Mouse (Mus musculus) liver, postnatal 0 days (tissue): Measurements from ENCODE around the gene Tmem179b. TPM values are rescaled to one million over a fixed set of nuclear protein-coding genes. Genes with fewer than 3 reads are reported as not detected.

Experiments
- ATAC-seq: fragments of 200-750 bp; cut with Nextera tagmentation; 2 replicates; pipeline ENCODE4 v1.8.0; 2017; ENCODE audit warnings: mild to moderate bottlenecking, moderate library complexity
- DNase-seq: peaks from one replicate; pipeline ENCODE4 v3.0.0-alpha.2; 2016
- H3K27ac ChIP-seq: fragments of 300-500 bp; sonication (generic); 2 replicates; pipeline ENCODE4 v1.5.1; 2014; ENCODE audit warnings: antibody characterized with exemption, moderate library complexity, mild to moderate bottlenecking, low read depth
- H3K27me3 ChIP-seq: fragments of 300-500 bp; sonication (generic); 2 replicates; pipeline ENCODE4 v1.6.1; 2014; ENCODE audit warnings: low read length, control low read depth, mixed read lengths; ENCODE audit not compliant: insufficient read depth
- H3K36me3 ChIP-seq: fragments of 300-500 bp; sonication (generic); replicated peaks from 2 replicates; pipeline ENCODE4 v1.6.1; 2014; ENCODE audit warnings: mild to moderate bottlenecking, control low read depth, low read length, moderate library complexity, mixed read lengths; ENCODE audit not compliant: insufficient read depth
- H3K4me1 ChIP-seq: fragments of 300-500 bp; sonication (generic); 2 replicates; pipeline ENCODE4 v1.6.1; 2014; ENCODE audit warnings: antibody characterized with exemption, mild to moderate bottlenecking, control low read depth; ENCODE audit not compliant: insufficient read depth
- H3K4me2 ChIP-seq: fragments of 300-500 bp; sonication (generic); 2 replicates; pipeline ENCODE4 v1.6.1; 2014; ENCODE audit warnings: low read depth, mild to moderate bottlenecking, low read length, moderate library complexity, mixed read lengths
- H3K4me3 ChIP-seq: fragments of 300-500 bp; sonication (generic); 2 replicates; pipeline ENCODE4 v1.5.1; 2014; ENCODE audit warnings: low read depth, low read length
- H3K9ac ChIP-seq: fragments of 300-500 bp; sonication (generic); replicated peaks from 2 replicates; pipeline ENCODE4 v1.6.1; 2014; ENCODE audit warnings: mild to moderate bottlenecking, moderate library complexity
- H3K9me3 ChIP-seq: fragments of 300-500 bp; sonication (generic); 2 replicates; pipeline ENCODE4 v1.6.1; 2016; ENCODE audit warnings: mild to moderate bottlenecking, control low read depth, low read length, mixed read lengths
- CTCF ChIP-seq: sonication (generic); IDR thresholded peaks from 2 replicates; pipeline ENCODE4 v1.5.1; 2016; ENCODE audit warnings: antibody characterized with exemption, low read depth
- EP300 ChIP-seq: IDR thresholded peaks from 2 replicates; pipeline ENCODE4 v1.6.1; 2016; ENCODE audit warnings: antibody characterized with exemption, low read depth, mild to moderate bottlenecking
- WGBS: fragments of 180-500 bp; shearing (Covaris S2); extraction: QIAGEN DNeasy Blood & Tissue Kit; methylation state at CpG from one replicate; pipeline ENCODE4 v1.1.7; 2014; ENCODE audit not compliant: insufficient replicate concordance; 5-methylcytosine and 5-hydroxymethylcytosine counted together
- polyA plus RNA-seq: library from polyadenylated mRNA; unstranded; fragments of >200 nt; fragmentation: Nextera tagmentation; extraction: Ambion mirVana; gene quantifications from 2 replicates; pipeline ENCODE4 v1.2.1, GENCODE M21; 2015

Tmem179b gene
- polyA plus RNA-seq, 1 experiment from 2014 or later: 80.3 TPM

DNA sequence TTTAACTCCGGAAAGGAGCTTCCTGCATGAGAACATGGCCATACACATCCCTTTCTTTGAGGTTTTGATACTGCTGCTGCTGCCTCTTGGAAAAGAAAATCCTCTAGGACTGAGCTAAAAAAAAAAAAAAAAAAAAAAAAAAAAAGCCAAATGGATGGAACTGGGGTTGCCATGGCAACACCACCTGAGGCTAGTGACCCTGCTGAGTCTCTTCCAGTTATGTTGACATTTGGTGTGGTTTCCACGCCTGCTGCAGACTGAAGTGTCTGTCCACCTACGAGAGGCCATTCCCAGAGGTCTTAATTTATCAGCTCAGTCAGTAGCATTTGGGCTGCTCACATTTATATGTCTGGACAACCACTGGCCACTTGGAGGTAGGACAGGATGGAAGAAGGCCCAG lies 14.3 kb upstream of the Tmem179b start:
- H3K27me3 ChIP-seq: no peaks in the 10 kb centered on the region
- TF ChIP-seq EP300: no peak
- TF ChIP-seq CTCF: no peak
- no peak for ATAC-seq
- no peaks in the 10 kb centered on the region for H3K9me3 ChIP-seq
- H3K4me1 ChIP-seq: peaks cover 6% of the 10 kb centered on the region; the same call in 1 of the 2 replicates
- WGBS: 55% methylated on average over 3 of the region's 3 CpGs
- no peak overlapping the region for H3K4me3 ChIP-seq
- no peak for DNase-seq
- no peak overlapping the region for H3K4me2 ChIP-seq
- no peak overlapping the region for H3K27ac ChIP-seq
- H3K9ac ChIP-seq: no peak overlapping the region
- peaks cover 11% of the 10 kb centered on the region for H3K36me3 ChIP-seq

DNA sequence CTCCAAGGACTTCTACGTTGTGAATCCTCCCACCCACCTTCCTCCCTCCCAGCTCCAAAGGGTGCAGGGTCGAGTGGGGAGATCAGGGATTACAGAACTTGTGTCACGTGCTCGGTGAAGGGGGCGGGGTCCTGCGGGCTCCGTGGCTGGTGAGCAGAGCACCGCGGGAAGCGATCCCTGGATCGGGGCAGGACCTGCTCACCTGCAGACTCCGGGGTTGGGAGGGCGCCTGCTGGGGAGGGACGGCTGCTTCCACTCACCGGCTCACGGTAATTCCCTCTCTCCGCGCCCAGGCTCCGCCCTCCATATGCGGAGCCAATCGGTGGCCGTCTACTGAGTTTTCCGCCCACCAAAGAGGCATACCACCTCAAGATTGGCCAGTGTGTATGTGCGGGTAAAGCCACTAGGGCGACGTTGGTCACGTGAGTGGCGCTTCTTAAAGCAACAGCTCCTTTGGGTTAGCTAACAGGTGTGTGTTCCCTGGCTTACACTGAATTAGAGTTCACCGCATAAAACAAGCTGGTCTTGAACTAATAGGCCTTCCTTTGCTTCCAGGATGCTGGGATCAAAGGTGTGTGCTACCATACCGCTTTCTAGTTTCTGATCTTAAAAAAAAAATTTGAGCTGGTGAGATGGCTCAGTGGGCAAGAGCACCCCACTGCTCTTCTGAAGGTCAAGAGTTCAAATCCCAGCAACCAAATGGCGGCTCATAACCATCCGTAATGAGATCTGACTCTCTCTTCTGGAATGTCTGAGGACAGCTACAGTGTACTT lies 11.9 kb upstream of the Tmem179b start, which contains the start of gene Taf6l:
TSS of gene Taf6l (minus strand) at position 410 of the 774 bp plus-strand sequence.
- Histone ChIP-seq H3K4me3 (peak within 1 kb of the TSS; percentile 62), H3K9me3 (no peaks in the 10 kb centered on the region), H3K9ac (peak within 1 kb of the TSS; percentile 63), H3K36me3 (peaks cover 23% of the 10 kb centered on the region), H3K27me3 (no peaks in the 10 kb centered on the region), H3K4me2 (peak within 1 kb of the TSS; percentile 68), H3K4me1 (peaks cover 6% of the 10 kb centered on the region; the same call in 1 of the 2 replicates), H3K27ac (peak within 1 kb of the TSS; percentile 57)
- peak; percentile 94 for DNase-seq
- 2% methylated on average over 32 of the region's 32 CpGs for WGBS
- peak; percentile 100 for ATAC-seq
- TF ChIP-seq EP300 (no peak), CTCF (peak; percentile 48)

DNA sequence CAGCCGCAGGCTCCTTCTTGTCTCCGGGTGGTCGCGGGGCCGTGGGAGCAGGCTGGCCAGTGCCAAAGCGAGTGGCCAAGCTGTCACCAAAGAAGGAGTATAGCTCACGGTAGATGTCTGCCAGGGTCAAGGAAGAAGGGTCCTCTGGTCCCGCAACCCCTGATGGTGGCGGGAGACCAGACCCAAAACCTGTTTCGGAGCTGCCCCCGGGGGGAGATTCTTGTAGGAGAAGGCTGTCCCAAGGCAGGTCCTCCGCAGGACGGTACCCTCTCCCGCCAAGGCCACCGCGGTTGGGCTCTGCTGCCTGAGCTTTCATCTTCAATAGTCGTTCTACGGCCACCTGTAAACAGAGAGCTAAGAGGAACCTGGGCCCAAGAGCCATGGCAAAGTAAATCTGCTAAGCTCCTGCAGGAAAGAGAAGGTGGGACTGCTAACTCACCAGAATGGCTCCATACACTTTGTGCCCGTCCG lies 719 bp upstream of the Tmem179b start:
- H3K36me3 ChIP-seq: peaks cover 14% of the 10 kb centered on the region
- H3K27me3 ChIP-seq: no peaks in the 10 kb centered on the region
- peak overlapping the region; percentile 74 for H3K4me3 ChIP-seq
- peaks cover 40% of the 10 kb centered on the region for H3K4me1 ChIP-seq
- H3K4me2 ChIP-seq: peak overlapping the region; percentile 93
- TF ChIP-seq EP300 (no peak), CTCF (no peak)
- ATAC-seq: peak; percentile 4; the same call in 1 of the 2 replicates
- WGBS: 3% methylated on average over 20 of the region's 20 CpGs
- H3K9me3 ChIP-seq: no peaks in the 10 kb centered on the region
- no peak for DNase-seq
- H3K27ac ChIP-seq: peak overlapping the region; percentile 100
- H3K9ac ChIP-seq: peak overlapping the region; percentile 92

DNA sequence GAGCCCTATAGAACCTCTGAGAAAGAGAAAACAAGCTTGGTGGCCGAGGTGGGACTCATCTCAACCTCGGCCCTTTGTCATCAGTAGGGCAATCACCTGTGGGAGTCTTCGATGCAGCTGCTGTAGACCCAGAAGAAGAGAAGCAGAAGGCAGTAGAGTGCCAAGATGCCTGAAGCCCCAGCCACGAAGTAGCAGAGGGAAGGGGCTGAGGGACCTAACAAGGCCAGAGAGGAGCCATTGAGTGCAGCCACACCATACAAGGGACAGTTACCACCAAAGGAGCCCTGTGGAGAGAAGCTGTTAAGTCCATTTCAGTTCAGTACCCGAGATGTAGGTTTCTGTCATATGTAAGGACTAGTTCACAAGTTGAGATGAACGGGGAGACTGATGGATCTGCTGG lies 858 bp downstream of the Tmem179b start:
- H3K4me3 ChIP-seq: peak overlapping the region; percentile 74
- no peaks in the 10 kb centered on the region for H3K27me3 ChIP-seq
- peak overlapping the region; percentile 92 for H3K9ac ChIP-seq
- no peak for ATAC-seq
- H3K4me1 ChIP-seq: peaks cover 40% of the 10 kb centered on the region
- H3K9me3 ChIP-seq: no peaks in the 10 kb centered on the region
- no peak for DNase-seq
- peak overlapping the region; percentile 93 for H3K4me2 ChIP-seq
- H3K27ac ChIP-seq: peak overlapping the region; percentile 100
- TF ChIP-seq EP300: no peak
- no peak for TF ChIP-seq CTCF
- WGBS: 33% methylated on average over 6 of the region's 6 CpGs
- peaks cover 27% of the 10 kb centered on the region for H3K36me3 ChIP-seq

DNA sequence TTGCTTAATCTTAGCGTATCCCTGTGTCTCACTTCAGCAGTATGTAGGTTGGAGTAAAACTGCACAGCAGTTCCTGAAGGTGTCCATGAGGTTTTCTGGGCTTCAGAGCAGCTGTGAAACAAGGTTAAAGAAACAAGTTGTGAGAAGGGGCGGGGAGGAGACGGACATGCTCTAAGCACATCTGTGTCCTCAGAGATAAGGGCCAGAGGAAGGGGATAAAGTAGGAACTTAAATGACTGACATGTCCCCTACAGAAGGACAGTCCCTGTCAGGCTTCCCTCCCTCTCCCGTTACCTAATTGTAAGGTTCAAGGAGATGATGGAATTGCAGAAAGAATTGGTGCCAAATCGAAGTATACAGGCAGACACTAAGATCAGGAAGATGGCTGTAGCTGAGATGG lies 1.3 kb downstream of the Tmem179b start:
- DNase-seq: no peak
- no peak for TF ChIP-seq EP300
- no peak for TF ChIP-seq CTCF
- Histone ChIP-seq H3K4me3 (peak overlapping the region; percentile 74), H3K9ac (peak overlapping the region; percentile 92), H3K4me2 (peak overlapping the region; percentile 93), H3K27ac (peak overlapping the region; percentile 100; the same call in 1 of the 2 replicates), H3K36me3 (peaks cover 30% of the 10 kb centered on the region), H3K9me3 (no peaks in the 10 kb centered on the region), H3K27me3 (no peaks in the 10 kb centered on the region), H3K4me1 (peaks cover 40% of the 10 kb centered on the region)
- ATAC-seq: no peak
- 43% methylated on average over 5 of the region's 5 CpGs for WGBS

DNA sequence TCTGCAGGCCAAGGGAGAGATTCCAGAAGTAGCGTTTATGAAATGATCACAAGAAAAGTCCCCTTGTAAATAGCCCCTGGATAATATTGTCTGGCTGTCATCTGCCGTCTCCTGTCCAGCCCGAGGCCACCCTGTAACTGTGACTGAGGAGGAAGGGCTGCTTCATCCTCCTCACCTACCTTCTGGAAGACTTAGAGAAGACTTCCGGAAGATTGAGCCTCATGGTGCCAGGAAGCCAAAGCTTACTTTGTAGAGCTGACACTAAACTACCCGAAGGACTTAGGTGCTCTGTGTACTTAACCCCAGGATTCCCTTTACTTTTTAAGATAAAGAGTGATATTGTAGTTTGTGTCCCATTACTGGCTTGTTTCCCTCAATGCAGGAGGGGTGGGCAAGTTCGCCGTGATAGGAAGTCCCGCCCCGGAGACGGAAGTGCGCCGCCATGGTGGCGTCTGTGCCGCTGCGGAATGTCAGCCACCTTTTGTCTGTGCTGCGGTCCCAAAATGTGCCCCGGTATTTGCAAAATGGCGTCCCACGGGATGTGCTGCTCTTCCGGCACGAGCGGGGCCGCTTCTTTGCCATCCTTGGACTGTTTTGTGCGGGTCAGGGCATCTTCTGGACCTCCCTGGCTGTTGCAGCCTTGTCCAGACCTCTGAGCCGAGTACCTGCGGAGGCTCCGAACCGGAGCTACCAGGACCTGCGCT lies 3.5 kb downstream of the Tmem179b start, which contains the start of gene Tmem223:
TSS of gene Tmem223 (plus strand) at position 430 of the 704 bp plus-strand sequence.
- 21% methylated on average over 29 of the region's 29 CpGs for WGBS
- ATAC-seq: peak; percentile 37
- peaks cover 53% of the 10 kb centered on the region for H3K36me3 ChIP-seq

More for the DNA sequence above, 3.5 kb downstream of the Tmem179b start, which contains the start of gene Tmem223:
- Histone ChIP-seq H3K4me3 (peak within 1 kb of the TSS; percentile 80), H3K4me2 (peak within 1 kb of the TSS; percentile 85), H3K4me1 (peaks cover 31% of the 10 kb centered on the region), H3K27me3 (no peaks in the 10 kb centered on the region), H3K9me3 (no peaks in the 10 kb centered on the region), H3K9ac (peak within 1 kb of the TSS; percentile 86), H3K27ac (peak within 1 kb of the TSS; percentile 80)
- DNase-seq: peak; percentile 86
- TF ChIP-seq EP300 (no peak), CTCF (peak; percentile 32; the same call in 1 of the 2 replicates)
